Mouse (Mus musculus): ENCODE data around the gene Ppp6r1.
A peak's percentile ranks its signal among the peaks of the same experiment; 100 is the strongest.
"Not testable (repeated sequence)": the region's sequence is repeated elsewhere in the genome, so short reads cannot be mapped to it uniquely, and the experiment has no call there.

Gene Ppp6r1

DNA sequence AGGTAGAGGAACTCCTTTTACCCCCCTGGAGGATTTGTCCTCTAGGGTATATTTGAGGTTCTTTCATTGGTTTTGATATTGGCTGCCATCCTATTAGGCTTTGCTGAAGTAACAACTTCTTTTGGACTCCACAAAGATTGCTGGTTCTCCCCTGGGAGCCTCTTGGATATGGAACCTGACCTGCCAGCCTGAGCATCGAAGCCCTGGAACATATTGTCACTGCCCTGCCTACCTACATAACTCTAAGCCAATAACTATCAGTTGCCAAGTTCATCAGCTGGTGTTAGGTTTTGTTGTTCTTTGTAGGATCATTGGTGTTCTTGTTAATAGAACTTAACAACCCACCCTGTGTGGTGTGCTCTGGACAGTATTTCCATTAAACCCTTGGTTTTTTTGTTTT, 45.9 kb downstream of the Ppp6r1 start:
- peak in 1 of 2 experiments; percentile 35 for DNase-seq

DNA sequence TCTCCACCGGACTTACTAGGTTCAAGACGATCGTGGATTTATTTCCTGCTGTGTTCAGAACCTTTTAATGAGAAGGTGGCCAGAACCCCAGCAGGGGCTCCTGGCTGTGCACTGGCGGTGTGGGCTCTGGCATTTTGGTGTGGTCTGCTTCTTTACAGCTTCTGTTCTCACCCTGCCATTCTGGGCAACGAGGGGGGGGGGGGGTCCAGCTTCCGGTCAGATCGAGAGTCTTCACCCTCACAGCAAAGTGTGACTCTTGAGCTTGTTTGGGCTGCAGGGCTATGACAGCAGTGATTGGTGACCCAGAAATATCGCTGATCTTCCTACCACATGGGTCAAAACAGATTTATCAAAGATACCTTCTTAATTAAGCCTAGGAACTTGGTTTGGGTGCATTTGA, 46.4 kb downstream of the Ppp6r1 start:
- DNase-seq: no peak

GRCm38 (mm10) chr7:4611921-4612341, 46.9 kb downstream of the Ppp6r1 start:
- peak; percentile 77 to 79 for DNase-seq

DNA sequence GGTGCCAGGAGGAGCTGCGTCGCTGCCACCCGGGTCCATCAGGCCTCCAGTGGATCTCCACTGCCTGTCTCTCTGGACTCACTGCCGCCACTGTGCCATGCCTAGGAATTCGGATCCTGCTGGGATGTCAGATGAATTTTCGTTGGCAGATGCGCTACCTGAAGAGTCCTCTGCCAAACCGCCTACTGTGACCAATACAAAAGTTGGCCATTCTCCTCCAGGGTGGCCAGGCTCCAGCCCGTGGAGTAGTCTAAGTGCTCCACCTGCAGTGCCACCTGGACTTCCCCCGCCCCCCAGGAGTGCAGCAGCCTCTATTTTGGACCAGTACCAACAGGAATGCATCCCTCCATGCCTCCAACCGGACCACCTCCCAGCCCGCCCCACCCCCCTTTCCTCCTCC, 47.3 kb downstream of the Ppp6r1 start:
- peak; percentile 88 to 89 for DNase-seq

DNA sequence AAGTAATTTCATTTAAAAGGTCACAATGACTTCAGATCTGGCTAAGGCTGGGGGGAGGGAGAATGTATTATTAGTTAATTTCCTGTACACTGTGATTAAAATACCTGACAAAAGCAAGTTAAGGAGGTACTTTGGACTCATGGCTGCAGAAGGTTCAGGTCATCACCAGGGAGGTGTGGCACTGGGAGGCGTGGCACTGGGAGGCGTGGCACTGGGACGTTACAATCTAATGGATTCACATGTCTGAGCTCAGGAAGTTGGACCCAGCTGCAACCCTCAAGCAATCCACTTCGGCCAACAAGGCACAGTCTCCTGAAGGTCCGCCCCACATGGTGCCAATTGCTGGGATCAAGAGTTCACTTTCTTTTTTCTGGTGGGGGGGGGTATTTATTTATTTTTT, 50.8 kb downstream of the Ppp6r1 start:
- no peak for DNase-seq

GRCm38 (mm10) chr7:4603873-4604272, 54.9 kb downstream of the Ppp6r1 start, which contains the start of gene Ptprh:
Gene Ptprh (minus strand): TSS chr7:4604041.
- no peak for DNase-seq

DNA sequence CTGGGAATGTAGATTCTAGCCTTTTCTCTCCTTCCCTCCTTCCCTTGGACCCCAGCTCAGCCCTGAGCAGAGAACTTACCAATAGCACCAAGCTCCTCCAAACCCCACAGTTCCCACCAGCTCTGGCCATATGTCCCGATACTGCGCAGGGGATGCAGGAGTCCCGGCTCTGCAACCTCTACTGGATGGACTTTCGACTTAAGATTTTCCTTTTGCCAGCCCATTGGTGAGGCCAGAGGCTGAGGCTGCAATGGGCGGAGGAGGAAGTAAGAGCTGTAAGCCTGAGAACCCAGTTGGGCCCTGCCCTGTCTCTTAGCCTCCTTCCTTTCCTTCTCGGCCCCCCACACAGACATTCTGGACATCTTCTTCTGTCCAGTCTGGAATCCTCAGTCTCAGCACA, 55.9 kb downstream of the Ppp6r1 start:
- no peak for DNase-seq

DNA sequence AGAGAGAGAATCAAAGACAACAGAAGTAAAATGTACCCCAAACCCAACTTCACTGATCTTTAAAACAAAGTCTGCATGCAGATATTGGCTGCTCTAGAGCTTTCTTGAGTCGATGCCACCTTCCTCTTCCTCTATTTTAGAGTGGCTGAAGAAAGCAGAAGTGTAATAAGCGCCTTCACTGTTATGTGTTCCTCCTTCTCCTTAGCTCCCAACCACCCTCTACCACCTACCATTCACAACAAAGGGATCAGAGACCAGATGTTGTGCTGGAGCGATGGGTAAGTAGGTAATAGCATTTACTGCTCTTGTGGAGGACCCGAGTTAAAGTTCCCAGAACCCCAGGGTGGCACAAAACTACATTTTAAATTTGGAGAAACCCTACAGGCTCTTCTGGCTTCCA, 61.8 kb downstream of the Ppp6r1 start:
- not testable (repeated sequence) for DNase-seq

Measured in cerebellum, postnatal 36 days (tissue).